Mouse (Mus musculus) intestine, embryonic 16.5 days (tissue): ENCODE measurements around the gene Ndrg3. TPM values are rescaled to one million over a fixed set of nuclear protein-coding genes. Genes with fewer than 3 reads are reported as not detected.

Experiments
- ATAC-seq: fragments of 200-750 bp; cut with Nextera tagmentation; 2 replicates; pipeline ENCODE4 v1.8.0; 2017; ENCODE audit warnings: moderate TSS enrichment, moderate library complexity
- H3K27ac ChIP-seq: fragments of 300-500 bp; sonication (generic); 2 replicates; pipeline ENCODE4 v1.5.1; 2014; ENCODE audit warnings: mild to moderate bottlenecking, low read length
- H3K27me3 ChIP-seq: fragments of 300-500 bp; sonication (generic); replicated peaks from 2 replicates; pipeline ENCODE4 v1.6.1; 2014; ENCODE audit warnings: low read length, control low read depth, mixed read lengths; ENCODE audit not compliant: control insufficient read depth, insufficient read depth
- H3K36me3 ChIP-seq: fragments of 300-500 bp; sonication (generic); 2 replicates; pipeline ENCODE4 v1.6.1; 2014; ENCODE audit warnings: low read length, control low read depth; ENCODE audit not compliant: control insufficient read depth, insufficient read depth
- H3K4me1 ChIP-seq: fragments of 300-500 bp; sonication (generic); 2 replicates; pipeline ENCODE4 v1.6.1; 2014; ENCODE audit warnings: low read length, control low read depth, mixed read lengths; ENCODE audit not compliant: control insufficient read depth, insufficient read depth
- H3K4me2 ChIP-seq: fragments of 300-500 bp; sonication (generic); 2 replicates; pipeline ENCODE4 v1.6.1; 2014; ENCODE audit warnings: low read depth, low read length, control low read depth
- H3K4me3 ChIP-seq: fragments of 300-500 bp; sonication (generic); 2 replicates; pipeline ENCODE4 v1.5.1; 2014; ENCODE audit warnings: mild to moderate bottlenecking, low read length
- H3K9ac ChIP-seq: fragments of 300-500 bp; sonication (generic); 2 replicates; pipeline ENCODE4 v1.6.1; 2014; ENCODE audit warnings: low read depth, low read length
- H3K9me3 ChIP-seq: fragments of 300-500 bp; sonication (generic); 2 replicates; pipeline ENCODE4 v1.6.1; 2016; ENCODE audit warnings: low read length, control low read depth; ENCODE audit not compliant: control insufficient read depth
- WGBS: fragments of 180-500 bp; shearing (Covaris S2); extraction: QIAGEN DNeasy Blood & Tissue Kit; methylation state at CpG from one replicate; pipeline ENCODE4 v1.1.7; 2014; 5-methylcytosine and 5-hydroxymethylcytosine counted together
- polyA plus RNA-seq: library from polyadenylated mRNA; unstranded; fragments of >200 nt; fragmentation: Nextera tagmentation; extraction: Ambion mirVana; gene quantifications from 2 replicates; pipeline ENCODE4 v1.2.1, GENCODE M21; 2015

Ndrg3 gene
- polyA plus RNA-seq, 1 experiment from 2014 or later, result 47.6 TPM

DNA sequence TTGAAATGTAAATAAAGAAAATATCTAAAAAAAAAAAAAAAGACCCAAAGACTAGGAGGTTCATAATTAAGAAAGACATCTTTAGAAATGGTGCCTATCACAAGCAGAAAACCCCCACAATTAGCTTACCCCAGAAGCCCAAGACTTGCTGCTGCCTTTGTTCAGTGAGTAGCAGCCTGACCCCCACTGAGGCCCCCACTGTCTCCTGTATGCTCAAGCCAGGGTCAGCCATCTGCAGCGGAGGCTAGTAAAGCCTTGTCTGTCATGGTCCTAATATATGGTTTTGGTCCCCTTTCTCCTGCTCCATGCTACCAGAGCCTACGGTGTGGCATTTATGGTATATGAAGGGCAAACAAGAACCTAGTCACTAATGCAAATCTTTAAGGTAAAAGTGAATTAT lies 90.5 kb downstream of the Ndrg3 start:
- no peaks in the 10 kb centered on the region for H3K36me3 ChIP-seq
- no peak overlapping the region for H3K4me3 ChIP-seq
- H3K4me2 ChIP-seq, result no peak overlapping the region
- no peaks in the 10 kb centered on the region for H3K4me1 ChIP-seq
- H3K9ac ChIP-seq, result no peak overlapping the region
- H3K27ac ChIP-seq, result no peak overlapping the region
- no peaks in the 10 kb centered on the region for H3K27me3 ChIP-seq
- H3K9me3 ChIP-seq, result no peaks in the 10 kb centered on the region
- 54% methylated on average over 2 of the region's 2 CpGs for WGBS
- no peak for ATAC-seq

- H3K4me2 ChIP-seq, result no peak overlapping the region
- H3K36me3 ChIP-seq, result no peaks in the 10 kb centered on the region
- no peaks in the 10 kb centered on the region for H3K27me3 ChIP-seq
- no peak overlapping the region for H3K27ac ChIP-seq
- H3K9me3 ChIP-seq, result no peaks in the 10 kb centered on the region
- ATAC-seq, result no peak
- WGBS, result 76% methylated on average over 4 of the region's 4 CpGs
- no peaks in the 10 kb centered on the region; the same call in 1 of the 2 replicates for H3K4me1 ChIP-seq
- no peak overlapping the region for H3K4me3 ChIP-seq
- no peak overlapping the region for H3K9ac ChIP-seq
Observed at GRCm38 (mm10) chr2:156899184-156899583, 92.7 kb downstream of the Ndrg3 start.

- no peak overlapping the region for H3K4me2 ChIP-seq
- ATAC-seq, result no peak
- H3K27ac ChIP-seq, result no peak overlapping the region
- no peaks in the 10 kb centered on the region for H3K36me3 ChIP-seq
- no peak overlapping the region for H3K9ac ChIP-seq
- 52% methylated on average over 4 of the region's 4 CpGs for WGBS
- no peaks in the 10 kb centered on the region; the same call in 1 of the 2 replicates for H3K4me1 ChIP-seq
- H3K27me3 ChIP-seq, result no peaks in the 10 kb centered on the region
- no peak overlapping the region for H3K4me3 ChIP-seq
- no peaks in the 10 kb centered on the region for H3K9me3 ChIP-seq
Observed at GRCm38 (mm10) chr2:156898374-156898773, 93.5 kb downstream of the Ndrg3 start.

GRCm38 (mm10) chr2:156897034-156897433 lies 94.8 kb downstream of the Ndrg3 start:
- Histone ChIP-seq H3K27me3 (no peaks in the 10 kb centered on the region), H3K4me2 (no peak overlapping the region), H3K9me3 (no peaks in the 10 kb centered on the region), H3K4me3 (no peak overlapping the region), H3K4me1 (no peaks in the 10 kb centered on the region; the same call in 1 of the 2 replicates), H3K27ac (no peak overlapping the region), H3K36me3 (no peaks in the 10 kb centered on the region), H3K9ac (no peak overlapping the region)
- WGBS, result 79% methylated on average over 9 of the region's 9 CpGs
- no peak for ATAC-seq

DNA sequence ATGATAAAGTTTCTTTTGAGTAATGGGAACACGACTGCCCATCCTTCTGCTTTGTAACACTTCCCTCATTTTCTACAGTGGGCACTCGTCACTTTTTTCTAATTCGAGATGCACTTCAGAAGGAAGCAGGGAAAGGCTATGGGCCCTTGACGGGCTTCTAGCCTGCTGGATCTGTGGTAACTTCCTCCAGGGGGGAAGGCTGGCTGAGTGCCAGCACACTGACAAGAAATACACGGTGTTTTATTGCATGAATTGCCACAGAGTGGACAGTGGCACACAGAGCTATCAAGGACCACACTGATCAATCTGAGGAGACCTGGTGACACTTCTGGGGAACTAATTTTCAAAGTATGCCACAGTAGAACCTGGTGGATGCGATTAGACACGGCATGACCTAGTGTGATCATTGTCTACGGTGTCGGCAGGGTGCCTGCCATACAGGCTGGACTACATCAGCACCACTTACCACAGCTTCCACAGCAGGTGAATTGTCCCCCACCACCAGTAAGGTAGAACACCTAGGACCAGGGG lies 95.4 kb downstream of the Ndrg3 start:
- Histone ChIP-seq H3K9me3 (no peaks in the 10 kb centered on the region), H3K4me3 (no peak overlapping the region), H3K27me3 (no peaks in the 10 kb centered on the region), H3K4me1 (no peaks in the 10 kb centered on the region; the same call in 1 of the 2 replicates), H3K27ac (no peak overlapping the region), H3K36me3 (no peaks in the 10 kb centered on the region), H3K9ac (no peak overlapping the region), H3K4me2 (no peak overlapping the region)
- 64% methylated on average over 9 of the region's 9 CpGs for WGBS
- no peak for ATAC-seq

DNA sequence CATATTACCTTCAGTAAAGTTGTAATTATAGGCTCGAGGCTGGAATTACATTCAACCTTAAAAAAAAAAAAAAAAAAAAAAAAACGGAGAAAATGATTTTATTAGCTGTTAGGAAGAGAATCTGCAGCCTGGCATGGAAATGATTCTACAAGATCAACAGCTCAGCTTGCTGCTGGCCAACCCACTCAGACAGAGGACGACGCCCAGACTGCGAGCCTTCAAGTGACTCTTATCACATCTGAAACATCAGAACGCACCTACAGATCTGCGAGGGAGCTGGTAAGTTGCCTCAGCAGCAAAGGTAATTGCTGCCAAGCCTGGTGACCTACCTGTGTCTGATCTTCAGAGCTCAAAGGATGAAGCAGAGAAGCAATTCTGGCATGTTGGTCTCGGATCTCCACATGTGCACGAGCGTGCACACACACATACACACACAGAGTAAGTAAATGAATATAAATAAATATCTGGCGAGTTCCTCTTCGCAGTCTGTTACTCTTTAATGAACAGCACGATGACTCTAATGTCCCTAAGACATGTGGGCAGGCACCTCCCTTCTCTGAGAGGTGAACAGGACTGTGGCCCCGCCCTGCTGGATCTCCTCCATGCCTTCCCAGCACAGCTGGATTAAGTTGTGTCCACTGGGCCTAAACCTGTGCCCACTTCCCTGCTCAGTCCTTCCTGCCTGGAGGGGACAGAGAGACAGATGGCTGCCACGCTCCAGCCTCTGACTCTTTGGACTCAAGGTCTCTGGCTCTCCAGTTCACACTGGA lies 97.2 kb downstream of the Ndrg3 start:
- ATAC-seq, result no peak
- 58% methylated on average over 15 of the region's 15 CpGs for WGBS
- Histone ChIP-seq H3K27ac (no peak overlapping the region), H3K9me3 (no peaks in the 10 kb centered on the region), H3K4me3 (no peak overlapping the region), H3K4me1 (no peaks in the 10 kb centered on the region; the same call in 1 of the 2 replicates), H3K9ac (no peak overlapping the region), H3K36me3 (no peaks in the 10 kb centered on the region), H3K27me3 (no peaks in the 10 kb centered on the region), H3K4me2 (no peak overlapping the region)

DNA sequence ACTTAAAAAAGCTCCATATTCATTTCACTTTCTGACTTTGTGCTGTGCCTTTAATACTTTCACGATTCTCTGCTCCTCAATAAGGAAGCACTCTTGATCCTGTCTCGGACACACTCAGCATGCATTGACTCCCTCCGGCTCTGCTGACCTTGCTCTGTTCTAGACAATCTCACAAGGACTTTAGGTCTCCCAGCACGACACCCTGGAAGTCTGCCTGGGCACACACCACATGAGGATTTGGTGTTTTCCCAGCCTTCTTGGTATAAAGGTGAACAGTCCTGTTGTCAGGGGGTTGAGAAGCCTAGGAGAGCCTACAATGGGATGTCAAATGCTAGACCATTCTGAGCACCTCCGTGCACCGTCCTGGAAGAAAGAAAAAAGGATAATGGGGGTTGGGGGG lies 99.0 kb downstream of the Ndrg3 start:
- ATAC-seq, result no peak
- WGBS, result 70% methylated on average over 6 of the region's 6 CpGs

GRCm38 (mm10) chr2:156892240-156892639 lies 99.6 kb downstream of the Ndrg3 start:
- 33% methylated on average over 3 of the region's 3 CpGs for WGBS
- Histone ChIP-seq H3K36me3 (no peaks in the 10 kb centered on the region), H3K4me1 (no peaks in the 10 kb centered on the region; the same call in 1 of the 2 replicates), H3K4me3 (no peak overlapping the region), H3K4me2 (no peak overlapping the region), H3K9ac (no peak overlapping the region), H3K27me3 (no peaks in the 10 kb centered on the region), H3K27ac (no peak overlapping the region), H3K9me3 (no peaks in the 10 kb centered on the region)
- ATAC-seq, result no peak

More for the DNA sequence above, 99.0 kb downstream of the Ndrg3 start:
- Histone ChIP-seq H3K27me3 (no peaks in the 10 kb centered on the region), H3K4me1 (no peaks in the 10 kb centered on the region; the same call in 1 of the 2 replicates), H3K9ac (no peak overlapping the region), H3K4me3 (no peak overlapping the region), H3K36me3 (no peaks in the 10 kb centered on the region), H3K27ac (no peak overlapping the region), H3K4me2 (no peak overlapping the region), H3K9me3 (no peaks in the 10 kb centered on the region)

- Histone ChIP-seq H3K4me3 (no peak overlapping the region), H3K4me1 (no peaks in the 10 kb centered on the region), H3K9ac (no peak overlapping the region), H3K27me3 (no peaks in the 10 kb centered on the region), H3K27ac (no peak overlapping the region), H3K9me3 (no peaks in the 10 kb centered on the region), H3K36me3 (no peaks in the 10 kb centered on the region), H3K4me2 (no peak overlapping the region)
- 76% methylated on average over 3 of the region's 3 CpGs for WGBS
- ATAC-seq, result no peak
Observed at GRCm38 (mm10) chr2:156888490-156888889, 103.4 kb downstream of the Ndrg3 start.
